Mouse (Mus musculus) adrenal gland, postnatal 10 days (tissue): ENCODE data around the gene Neu1. TPM values are rescaled to one million over a fixed set of nuclear protein-coding genes. Genes with fewer than 3 reads are reported as not detected.
A peak's percentile ranks its signal among the peaks of the same experiment; 100 is the strongest.
"Not testable (repeated sequence)": the region's sequence is repeated elsewhere in the genome, so short reads cannot be mapped to it uniquely, and the experiment has no call there.

ENCODE experiments used
- DNase-seq: peaks from one replicate; pipeline ENCODE4 v3.0.0; 2021; ENCODE audit warnings: mixed read lengths
- total RNA-seq, 2 experiments: library from RNA; stranded (reverse); gene quantifications; 2 replicates each; pipeline ENCODE4 v1.2.3; 2021

The Neu1 gene
- total RNA-seq, 2 experiments from 2014 or later, result 18.6 to 24.2 TPM

DNA sequence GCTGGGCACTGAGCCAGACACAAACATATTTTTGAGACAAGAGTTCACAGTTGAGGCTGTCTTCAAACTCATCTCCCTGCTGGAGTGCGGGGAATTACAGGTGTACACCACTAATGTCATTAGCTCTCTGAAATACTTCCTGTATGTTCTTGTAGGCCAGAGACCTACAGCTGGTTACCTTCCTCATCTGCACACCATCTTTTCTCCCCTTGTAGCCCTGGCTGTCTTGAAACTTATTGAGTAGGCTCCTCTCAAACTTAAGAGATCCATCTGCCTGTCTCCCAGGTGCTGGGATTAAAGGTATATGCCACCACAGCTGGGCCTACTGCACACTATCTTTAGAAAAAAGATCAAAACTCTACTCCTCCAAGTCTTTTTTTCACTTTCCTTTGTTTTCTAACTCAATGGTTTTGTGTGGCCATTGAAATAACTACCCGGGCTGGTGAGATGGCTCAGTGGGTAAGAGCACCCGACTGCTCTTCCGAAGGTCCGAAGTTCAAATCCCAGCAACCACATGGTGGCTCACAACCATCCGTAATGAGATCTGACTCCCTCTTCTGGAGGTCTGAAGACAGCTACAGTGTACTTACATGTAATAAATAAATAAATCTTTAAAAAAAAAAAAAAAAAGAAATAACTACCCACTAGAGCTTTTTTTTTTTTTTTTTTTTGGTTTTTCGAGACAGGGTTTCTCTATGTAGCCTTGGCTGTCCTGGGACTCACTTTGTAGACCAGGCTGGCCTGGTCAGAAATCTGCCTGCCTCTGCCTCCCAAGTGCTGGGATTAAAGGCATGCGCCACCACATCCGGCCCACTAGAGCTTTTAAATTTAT is 17.9 kb downstream of the Neu1 start:
- DNase-seq, result not testable (repeated sequence)

- DNase-seq, result no peak
Observed at GRCm38 (mm10) chr17:34949553-34949969, 18.5 kb downstream of the Neu1 start.

DNA sequence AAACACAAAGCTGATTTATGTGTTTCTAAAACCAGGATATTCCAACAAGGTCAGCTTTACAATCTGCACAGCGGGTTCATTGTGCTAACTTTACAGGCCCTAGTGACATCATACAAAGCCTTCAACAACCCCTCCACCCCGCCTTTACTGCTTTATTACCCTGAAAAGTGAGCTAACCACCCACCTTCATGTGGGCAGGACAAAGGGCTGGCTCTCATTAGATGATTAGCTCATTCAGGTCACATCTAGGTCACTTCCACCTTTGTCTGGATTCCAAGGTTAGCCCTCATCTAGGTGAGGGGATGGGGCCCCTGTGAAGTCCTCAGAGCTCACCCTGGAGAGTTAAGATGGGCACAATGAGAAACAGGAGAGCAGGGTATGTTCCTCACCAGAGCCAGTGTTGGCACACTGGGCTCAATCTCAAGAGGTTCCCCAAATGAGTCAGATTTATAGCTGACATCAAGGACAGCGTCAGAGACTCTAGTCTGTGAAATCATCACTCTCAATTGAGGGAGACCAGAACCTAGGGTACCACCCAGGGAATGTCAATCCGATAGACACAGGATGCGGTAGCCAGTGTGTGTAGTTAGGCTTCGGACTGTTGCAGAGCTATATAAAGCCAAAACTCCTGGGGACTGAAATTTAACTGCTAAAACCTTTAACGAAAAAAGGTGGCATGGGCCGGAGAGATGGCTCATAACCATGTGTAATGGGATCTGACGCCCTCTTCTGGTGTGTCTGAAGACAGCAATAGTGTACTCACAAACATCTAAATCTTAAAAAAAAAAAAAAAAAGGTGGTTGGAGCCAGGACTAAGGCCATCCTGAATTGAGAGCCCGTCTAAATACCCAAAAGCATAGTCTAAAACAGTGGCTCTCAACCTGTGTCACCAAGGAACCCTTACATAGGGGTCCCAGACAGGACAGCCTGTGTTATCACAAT is 19.7 kb downstream of the Neu1 start:
- no peak for DNase-seq

GRCm38 (mm10) chr17:34951636-34952377 is 20.8 kb downstream of the Neu1 start:
- DNase-seq, result no peak

GRCm38 (mm10) chr17:34952378-34953040 is 21.5 kb downstream of the Neu1 start:
- peak; percentile 88 for DNase-seq

GRCm38 (mm10) chr17:34953258-34953657 is 22.2 kb downstream of the Neu1 start:
- no peak for DNase-seq

GRCm38 (mm10) chr17:34953904-34954303 is 22.9 kb downstream of the Neu1 start:
- no peak for DNase-seq

GRCm38 (mm10) chr17:34954831-34955230 is 23.8 kb downstream of the Neu1 start:
- no peak for DNase-seq

- no peak for DNase-seq
Observed at GRCm38 (mm10) chr17:34955884-34956283, 24.8 kb downstream of the Neu1 start.

DNA sequence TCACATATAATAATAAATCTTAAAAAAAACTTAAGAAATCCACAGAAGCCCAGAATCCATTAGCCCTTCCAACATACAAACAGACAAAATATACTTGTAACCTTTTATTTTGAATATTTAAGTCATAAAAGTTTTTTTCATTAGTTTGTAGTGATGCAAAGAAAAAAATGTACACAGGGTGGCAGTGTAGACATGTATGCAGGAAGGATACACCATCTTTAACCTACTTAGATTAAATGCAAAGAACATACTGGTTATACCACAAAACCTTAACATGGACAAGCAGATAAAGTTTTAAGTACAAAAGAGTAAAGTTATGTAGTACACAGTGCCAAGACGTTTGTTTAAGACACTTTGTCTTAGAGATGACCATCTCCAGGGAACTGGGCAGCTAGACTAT is 25.3 kb downstream of the Neu1 start:
- DNase-seq, result no peak

DNA sequence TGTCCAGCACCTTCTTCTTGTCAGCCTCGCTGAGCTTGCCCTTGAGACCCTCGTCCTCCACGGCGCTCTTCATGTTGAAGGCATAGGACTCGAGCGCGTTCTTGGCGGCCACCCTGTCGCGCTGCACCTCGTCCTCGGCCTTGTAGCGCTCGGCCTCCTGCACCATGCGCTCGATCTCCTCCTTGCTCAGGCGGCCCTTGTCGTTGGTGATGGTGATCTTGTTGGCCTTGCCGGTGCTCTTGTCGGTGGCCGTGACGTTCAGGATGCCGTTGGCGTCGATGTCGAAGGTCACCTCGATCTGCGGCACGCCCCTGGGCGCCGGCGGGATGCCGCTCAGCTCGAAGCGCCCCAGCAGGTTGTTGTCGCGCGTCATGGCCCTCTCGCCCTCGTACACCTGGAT is 26.2 kb downstream of the Neu1 start:
- DNase-seq, result not testable (repeated sequence)

- DNase-seq, result not testable (repeated sequence)
Observed at GRCm38 (mm10) chr17:34957966-34958365, 26.9 kb downstream of the Neu1 start.

DNA sequence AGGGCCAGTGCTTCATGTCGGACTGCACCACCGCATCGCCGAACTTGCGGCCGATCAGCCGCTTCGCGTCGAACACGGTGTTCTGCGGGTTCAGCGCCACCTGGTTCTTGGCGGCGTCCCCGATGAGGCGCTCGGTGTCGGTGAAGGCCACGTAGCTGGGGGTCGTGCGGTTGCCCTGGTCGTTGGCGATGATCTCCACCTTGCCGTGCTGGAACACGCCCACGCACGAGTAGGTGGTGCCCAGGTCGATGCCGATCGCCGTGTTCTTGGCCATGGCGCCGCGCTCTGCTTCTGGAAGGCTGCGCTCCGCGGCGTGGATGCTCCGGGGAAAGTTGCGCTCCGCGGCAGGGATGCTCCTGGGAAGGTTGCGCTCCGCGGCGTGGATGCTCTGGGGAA is 27.7 kb downstream of the Neu1 start:
- not testable (repeated sequence) for DNase-seq

DNA sequence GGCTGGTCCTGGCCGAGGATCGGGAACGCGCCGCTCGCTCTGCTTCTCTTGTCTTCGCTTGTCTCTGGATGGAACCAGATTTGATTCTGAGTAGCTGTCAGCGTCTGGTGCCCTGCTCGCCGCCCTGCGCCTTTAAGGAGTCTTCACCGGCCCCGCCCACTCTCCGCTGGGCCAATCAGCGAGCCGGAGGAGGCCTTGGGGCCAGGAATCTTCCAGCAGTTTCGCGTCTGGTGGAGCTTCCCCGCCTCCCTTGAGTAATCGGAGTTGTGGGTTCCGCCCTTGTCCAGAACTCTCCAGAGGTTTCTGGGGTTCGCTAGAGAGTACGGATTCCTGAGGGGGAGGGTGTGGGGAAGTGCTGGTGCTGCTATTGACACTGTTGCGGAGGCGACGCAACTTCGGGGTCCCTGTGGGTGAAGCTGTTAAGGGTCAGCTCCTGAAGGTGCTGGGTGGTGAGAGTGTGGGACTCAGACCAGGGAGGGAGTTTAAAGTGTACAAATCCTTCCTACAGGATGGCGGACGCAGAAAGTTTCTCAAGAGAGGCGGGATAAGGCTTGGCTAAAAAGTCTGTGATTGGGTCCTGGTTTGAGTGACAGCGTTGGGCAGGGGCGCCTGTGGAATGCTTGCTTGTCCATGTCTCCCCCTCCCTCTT is 28.2 kb downstream of the Neu1 start, which contains the start of gene Hspa1b:
Hspa1b (minus strand) TSS at position 109 of the 649 bp plus-strand sequence.
- DNase-seq, result peak; percentile 87

DNA sequence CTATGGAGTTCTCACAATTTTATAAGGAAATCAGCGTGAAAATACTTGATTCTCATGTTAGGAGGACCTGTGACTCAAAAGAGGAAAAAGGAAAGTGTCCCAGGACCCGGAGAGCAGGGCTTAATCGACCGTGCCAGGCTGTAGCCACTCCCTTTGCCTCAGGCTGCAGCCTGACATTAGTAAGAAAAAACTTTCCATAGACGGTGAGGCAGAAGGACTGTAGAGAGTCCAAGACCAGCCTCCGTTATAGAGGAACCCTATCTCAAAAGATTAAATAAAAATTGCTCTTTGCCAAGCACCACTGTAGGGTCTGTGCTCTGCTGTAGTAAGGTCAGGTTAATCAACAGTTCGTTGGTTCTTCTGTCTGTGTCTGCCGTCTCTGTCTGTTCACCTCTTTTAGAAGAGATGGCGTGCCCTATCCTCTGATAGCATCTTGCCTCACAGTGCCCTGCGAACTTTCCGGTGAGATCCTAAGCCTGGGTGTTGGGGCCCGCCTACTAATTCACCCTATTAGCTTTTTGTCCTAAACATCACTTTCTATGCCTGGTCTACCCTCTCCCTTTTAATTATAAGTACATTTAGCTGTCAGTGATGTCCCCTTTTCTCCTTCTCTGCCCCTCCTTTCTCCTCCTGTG is 28.9 kb downstream of the Neu1 start:
- peak; percentile 53 for DNase-seq

- no peak for DNase-seq
Observed at GRCm38 (mm10) chr17:34960702-34961493, 29.8 kb downstream of the Neu1 start.

GRCm38 (mm10) chr17:34962125-34962524 is 31.1 kb downstream of the Neu1 start:
- DNase-seq, result no peak

GRCm38 (mm10) chr17:34962841-34963240 is 31.8 kb downstream of the Neu1 start:
- DNase-seq, result no peak

DNA sequence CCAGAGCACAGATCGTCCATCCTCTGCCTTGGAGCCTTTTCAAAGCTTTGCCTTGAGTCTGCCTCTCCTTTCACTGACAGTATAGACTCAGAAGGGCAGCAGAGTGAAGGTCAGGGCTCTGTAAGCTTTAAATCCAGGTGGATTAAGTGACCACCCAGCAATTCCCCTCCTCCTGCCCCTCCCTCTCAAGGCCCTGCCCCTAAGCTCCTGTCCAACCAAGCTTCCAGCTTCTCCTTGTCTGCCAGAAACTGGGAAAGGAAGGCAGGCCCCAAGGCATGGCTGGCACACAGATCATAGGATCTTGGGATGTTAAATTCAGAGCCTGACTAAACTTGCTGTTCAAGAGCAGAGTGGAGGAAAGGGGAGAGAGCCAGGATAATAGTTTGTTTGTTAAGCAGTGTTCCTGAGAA is 33.6 kb downstream of the Neu1 start:
- DNase-seq, result no peak

- DNase-seq, result no peak
Observed at GRCm38 (mm10) chr17:34965627-34966026, 34.6 kb downstream of the Neu1 start.
